Mouse (Mus musculus) mouse embryonic stem cell (cell line): ENCODE data around the gene Hspg2.

Experiments
- in situ Hi-C, 2 experiments: fragments of 300-500 bp; cut with MboI; formaldehyde crosslinking; loops; 1 replicate in 1 of 2; 3 replicates in 1 of 2; pipeline ENCODE4 v1.14.3; 2019 to 2020; ENCODE audit warnings: low sequenced_read_pairs in 2 of 2, low pct_unique_long_range_greater_than_20kb in 1 of 2, mixed read lengths in 1 of 2; ENCODE audit not compliant: unreplicated experiment in 1 of 2

The Hspg2 gene

DNA sequence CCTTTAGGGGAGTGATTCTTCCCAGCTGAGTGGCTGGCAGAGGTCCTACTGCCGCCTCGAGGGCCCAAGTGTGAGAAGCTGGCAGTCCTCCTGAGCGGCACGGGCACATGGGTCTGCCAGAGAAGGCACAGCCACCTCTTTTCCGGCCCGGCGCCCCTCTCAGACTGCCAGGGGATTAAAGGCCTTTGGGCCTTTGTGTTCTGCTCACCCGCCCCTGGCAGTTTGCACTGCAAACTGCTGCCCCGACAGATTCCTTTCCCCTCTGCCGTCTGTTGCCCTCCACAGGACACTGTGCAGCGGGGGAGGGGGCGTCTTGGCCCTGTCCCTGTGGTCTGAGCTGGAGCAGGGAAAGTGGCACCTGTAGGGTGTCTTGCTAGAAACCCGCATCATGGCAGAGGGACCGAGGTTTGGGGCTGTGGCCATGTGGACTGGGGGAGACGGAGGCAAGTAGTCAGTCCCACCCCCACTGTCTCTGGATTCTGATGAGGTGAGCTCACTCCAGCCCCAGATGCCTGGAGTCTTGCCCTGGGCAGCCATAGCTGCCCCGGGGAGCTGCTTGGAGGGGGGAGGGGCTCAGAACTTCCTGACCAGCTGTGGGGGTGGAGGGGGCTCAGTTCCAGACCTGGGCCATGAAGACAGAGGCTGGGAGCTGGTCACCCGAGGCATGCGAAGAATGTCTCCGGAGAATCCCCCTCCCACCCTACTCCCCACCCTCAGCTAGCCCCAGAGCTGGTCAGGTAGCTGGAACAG lies 26.4 kb downstream of the Hspg2 start:
- in situ Hi-C loops = no loop called here

DNA sequence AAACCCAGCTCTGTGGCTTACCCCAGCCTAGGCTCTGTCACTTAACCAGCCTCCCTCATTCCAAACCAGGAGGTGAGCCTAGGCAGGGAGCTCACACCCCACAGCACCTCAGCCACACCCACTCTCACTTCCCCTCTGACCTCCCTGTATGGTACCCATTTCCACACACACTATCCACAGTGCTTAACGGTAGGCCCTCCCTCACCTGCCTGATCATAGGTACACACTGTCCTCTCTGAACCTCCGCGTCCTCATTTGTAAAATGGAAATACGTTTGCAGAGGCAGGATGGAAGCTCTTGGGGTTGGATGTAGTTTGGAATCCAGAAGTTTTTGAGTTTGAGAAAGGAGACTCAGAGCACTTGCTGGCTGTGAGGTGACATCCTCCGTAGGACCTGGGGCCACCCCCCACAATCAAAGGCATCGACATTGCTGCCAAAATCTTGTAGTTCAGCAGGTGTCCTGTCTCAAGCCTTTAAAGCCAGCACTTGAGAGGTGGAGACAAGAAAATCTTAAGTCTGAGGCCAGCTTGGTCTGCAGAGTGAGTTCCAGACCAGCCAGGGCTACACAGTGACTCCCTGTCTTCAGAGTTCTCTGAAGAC lies 27.0 kb downstream of the Hspg2 start:
- in situ Hi-C loops = no loop called here

DNA sequence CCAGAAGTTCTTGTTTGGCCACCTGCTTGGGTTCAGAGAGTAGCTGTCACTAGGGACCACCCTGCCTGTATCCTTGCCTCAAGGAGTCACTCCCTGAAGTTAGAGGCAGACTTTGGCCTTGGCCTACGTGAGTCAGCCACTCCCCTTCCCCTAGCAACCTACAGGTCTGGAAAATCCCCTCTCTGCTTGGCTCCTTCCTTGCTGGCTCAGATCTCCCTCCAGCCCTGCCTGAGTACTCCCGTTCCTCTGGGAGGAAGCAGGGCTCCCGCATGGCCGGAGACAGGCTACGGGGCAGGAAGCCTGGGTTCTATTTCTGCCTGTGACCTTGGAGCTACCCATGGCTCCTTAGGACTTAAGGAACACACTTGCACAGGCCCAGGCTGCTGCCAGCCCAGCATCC lies 28.8 kb downstream of the Hspg2 start:
- in situ Hi-C loops = no loop called here

DNA sequence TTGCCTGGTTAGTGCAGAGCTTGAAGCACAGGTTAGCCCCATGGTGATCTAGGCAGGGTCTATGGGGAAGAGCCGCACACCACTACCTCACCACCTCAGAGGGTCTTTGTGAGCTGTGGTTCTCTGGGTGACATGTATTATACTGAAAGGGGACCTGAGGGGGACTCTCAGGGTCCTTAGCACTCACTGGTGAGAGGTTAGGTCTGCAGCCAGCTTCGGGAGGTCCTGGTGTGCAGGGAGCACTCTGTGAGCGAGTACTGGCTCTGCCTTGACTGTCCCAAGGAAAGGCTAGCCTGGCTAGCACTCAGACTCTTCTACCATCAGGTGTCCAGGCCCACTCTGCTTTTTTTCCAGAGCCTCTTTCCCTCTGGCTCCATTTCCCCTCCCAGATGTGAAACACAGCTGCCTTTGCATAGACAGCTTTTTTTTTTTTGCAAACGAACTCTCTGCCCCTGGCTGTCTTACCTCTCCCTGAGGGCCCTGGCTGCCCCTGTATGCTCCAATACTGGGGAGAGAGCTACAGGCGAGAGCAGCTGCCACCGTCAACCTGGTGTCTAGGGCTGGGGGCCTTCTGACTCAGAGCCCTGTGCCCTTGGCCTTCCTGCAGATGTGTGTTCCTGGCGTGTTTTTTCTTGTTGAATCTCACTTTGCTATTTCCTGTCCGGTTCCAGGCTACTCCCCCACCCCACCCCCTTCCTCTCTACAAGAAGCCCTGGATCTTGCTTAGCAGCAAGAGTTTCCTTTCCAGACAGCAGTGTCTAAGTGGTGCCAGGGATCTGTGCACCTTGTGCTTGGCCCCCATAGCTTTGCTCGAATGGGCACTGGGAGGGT lies 29.5 kb downstream of the Hspg2 start:
- in situ Hi-C loops = no loop called here

DNA sequence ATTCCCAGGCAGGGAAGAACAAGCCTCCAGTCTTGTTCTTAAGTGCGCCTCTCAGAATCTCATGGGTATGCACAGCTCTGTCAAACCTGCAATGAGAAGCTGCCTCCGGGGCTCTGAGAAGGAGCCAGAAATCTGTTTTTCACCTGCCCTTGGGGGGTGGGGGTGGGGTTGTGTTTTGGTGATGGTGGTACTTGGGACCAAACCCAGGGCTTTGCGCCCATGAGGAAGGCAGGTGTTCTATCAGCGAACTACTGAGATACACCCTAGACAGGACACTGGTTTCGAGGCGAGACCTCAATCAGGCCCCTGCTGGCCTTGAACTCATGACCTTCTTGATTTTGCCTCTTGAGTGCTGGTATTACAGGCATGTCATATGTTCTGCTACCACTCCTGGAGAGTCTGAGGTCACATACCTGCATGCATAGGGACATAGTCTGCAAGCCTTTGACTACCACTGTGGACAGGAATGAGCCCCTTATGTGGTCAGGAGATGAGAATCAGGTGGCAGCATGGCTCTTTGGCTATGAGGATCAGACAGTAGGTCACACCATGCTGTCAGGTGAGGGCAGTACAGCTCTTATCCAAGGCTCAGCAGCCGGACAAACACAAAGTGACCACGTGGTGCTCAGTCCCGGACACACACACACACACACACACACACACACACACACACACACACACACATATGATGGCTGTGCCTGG lies 30.5 kb downstream of the Hspg2 start:
- in situ Hi-C loops = no loop called here

DNA sequence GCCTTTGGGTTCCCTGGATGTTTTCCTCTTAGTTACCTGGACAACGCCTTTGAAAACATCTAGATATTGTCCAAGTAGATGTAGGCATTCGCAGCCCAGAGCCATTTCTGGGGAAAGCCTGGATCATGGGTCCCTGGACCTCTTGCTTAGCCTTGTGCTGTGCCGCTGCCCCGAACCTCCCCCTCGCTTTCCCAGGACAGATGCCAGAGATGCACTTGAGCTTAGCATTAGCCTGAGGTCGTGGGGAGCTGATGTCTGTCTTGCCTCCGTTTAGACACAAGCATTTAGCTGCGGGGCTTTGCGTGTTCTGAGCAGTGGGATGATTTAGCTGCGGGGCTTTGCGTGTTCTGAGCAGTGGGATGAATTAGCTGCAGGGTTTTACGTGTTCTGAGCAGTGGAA lies 31.6 kb downstream of the Hspg2 start:
- in situ Hi-C loops = no loop called here

DNA sequence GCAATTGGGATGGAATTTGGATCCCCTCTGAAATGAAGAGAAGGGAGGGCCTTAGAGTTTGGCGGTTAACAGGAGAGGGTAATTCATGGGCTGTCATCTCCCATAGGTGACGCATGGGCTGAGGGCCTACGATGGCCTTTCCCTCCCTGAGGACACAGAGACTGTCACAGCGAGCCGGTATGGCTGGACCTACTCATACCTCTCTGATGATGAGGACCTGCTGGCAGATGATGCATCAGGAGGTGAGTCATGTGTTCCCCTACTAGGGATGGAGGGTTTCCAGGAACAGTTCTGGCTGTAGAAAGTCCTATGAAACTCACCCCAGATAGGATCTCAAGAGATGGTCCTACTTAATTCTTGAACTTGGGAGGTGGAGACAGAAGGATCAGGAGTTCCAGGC lies 32.4 kb downstream of the Hspg2 start:
- in situ Hi-C loops = no loop called here

DNA sequence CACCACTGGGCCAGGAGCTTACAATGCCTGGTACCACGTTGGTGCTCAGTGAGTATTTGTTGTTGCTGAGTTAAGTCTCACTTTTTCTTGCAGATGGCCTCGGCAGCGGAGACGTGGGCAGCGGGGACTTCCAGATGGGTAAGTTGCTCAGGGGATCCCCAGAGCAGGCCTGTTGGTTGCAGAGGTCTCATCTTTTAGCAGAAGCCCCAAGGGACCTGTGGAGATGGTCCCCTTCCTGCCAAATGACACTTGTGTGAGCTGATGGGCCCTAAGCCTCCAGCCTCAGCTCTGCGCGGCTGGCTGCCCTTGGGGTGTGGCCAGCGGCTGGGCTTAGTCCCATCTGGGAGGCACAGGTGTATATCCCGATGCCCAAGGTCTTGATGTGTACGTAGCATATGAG lies 33.6 kb downstream of the Hspg2 start:
- in situ Hi-C loops = no loop called here

DNA sequence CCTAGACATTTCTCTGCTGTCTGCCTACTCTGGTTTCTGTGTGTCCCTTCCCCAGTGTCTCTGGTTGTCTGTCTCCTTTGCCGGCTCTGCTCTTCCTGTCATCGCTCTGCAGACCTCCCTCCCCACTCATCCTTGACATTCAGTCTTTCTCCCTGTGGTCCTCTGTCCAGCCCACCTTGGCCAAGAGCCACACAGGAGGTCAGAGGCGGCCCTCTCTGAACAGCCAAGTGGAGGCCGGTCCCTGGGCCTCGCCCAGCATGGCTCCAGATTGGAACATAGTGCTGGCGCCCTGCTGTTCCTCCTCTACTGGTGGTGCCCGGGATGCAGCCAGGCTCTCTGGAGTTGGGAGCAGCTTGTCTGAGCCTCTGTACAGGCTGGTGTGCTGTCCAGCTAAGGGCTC lies 34.2 kb downstream of the Hspg2 start:
- in situ Hi-C loops = no loop called here

DNA sequence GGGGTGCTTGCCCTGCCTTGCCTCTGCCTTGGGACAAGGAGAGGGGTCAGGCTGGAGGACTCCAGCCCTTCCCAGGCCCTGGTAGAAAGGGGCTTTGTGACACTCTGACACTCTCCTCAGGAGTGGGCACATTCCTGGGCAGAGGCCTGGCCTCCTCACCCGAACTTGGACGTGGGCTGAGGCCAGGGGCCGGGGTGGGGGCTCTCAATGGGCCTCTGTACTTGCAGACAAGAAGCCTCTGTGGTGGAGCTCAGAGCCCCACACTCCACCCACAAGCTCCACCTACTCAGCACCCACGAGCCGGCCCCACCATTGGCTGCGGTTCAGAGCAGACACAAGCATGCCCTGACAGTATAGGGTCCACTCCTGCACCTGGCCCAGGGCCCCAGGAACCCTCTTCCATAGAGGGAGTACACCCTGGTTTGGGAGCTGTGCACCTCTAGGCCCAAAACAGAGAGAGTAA lies 35.0 kb downstream of the Hspg2 start:
- in situ Hi-C loops = no loop called here

DNA sequence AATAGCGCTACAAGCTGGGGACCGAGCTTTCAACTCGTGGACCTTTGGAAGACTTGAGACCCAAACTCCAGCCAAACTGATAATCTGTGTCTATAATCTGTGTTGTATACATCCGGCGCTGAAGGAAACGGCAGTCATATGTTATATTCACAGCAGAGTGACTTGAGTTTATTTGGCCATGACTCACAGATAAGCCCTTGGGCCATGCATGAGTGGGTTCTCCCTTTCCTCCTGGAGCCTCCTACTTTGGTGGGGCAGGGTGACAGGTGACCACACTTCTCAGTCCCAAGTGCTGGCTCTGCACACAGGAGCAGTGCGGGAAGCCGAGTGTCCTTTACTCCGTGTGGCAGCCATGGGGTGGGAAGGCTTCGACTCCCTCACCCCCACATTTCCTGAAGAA lies 38.1 kb downstream of the Hspg2 start:
- in situ Hi-C loops = no loop called here

DNA sequence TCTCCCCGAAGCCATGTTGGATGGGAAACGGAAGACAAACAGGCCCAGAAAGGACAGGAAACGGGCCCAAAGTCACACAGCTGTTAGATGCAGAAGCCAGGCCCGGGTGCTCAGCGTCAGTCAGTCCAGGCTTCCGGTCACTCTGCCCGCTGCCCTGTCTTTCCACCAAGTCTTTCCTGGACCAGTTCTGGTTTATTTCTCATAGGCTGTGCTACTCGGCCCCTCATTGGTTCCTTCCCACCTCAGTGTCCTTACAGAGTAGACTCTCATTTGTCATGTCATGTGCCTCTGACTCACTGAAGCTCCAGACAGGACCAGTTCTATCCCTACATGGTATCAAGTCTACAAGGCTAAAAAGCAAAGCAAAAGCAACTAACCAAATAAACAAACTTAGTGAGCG lies 41.0 kb downstream of the Hspg2 start:
- in situ Hi-C loops = no loop called here

DNA sequence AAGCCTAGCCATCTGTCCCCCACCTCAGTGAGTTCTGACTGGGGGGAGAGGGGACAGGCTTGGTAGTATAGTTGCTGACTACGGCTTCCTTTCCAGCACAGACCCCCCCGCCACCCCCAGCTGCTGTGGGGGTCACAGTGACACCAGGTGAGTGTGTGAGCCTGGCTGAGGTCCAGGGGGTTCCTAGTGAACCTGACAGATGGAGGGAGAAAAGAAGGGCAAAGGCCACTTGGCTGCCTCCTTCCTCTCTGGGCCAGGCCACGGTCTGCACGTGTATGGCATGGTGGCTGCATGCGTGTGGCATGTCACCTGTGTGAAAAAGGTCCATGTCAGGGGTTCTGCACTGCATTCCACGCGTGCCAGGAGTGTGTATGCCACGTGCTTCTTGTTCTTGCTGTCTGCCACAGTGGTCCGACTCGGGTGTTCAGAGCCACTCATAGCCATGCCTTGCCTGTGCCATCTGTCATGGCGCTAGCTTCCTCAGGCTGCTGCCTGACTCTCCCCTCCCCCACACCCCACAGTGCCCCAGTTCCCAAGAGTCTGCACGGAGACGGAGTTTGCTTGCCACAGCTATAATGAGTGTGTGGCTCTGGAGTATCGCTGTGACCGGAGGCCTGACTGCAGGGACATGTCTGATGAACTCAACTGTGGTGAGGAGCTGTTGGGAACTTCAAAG lies 41.6 kb downstream of the Hspg2 start:
- in situ Hi-C loops = no loop called here

DNA sequence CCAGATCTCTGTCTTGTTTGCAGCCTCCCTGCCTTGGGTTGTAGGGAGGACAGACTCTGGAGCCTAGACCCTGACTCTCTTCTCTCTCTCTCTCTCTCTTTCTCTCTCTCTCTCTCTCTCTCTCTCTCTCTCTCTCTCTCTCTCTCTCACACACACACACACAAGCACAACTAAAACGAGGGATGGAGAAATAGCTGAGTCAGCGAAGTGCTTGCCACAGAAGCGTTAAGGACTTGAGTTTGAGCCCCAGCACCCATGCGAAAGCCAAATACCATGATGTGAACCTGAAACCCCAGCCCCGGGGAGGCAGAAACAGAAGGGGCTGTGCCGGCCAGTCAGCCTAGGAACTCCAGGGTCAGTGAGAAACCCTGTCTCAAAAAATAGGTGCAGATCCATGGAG lies 44.3 kb downstream of the Hspg2 start:
- in situ Hi-C loops = no loop called here

DNA sequence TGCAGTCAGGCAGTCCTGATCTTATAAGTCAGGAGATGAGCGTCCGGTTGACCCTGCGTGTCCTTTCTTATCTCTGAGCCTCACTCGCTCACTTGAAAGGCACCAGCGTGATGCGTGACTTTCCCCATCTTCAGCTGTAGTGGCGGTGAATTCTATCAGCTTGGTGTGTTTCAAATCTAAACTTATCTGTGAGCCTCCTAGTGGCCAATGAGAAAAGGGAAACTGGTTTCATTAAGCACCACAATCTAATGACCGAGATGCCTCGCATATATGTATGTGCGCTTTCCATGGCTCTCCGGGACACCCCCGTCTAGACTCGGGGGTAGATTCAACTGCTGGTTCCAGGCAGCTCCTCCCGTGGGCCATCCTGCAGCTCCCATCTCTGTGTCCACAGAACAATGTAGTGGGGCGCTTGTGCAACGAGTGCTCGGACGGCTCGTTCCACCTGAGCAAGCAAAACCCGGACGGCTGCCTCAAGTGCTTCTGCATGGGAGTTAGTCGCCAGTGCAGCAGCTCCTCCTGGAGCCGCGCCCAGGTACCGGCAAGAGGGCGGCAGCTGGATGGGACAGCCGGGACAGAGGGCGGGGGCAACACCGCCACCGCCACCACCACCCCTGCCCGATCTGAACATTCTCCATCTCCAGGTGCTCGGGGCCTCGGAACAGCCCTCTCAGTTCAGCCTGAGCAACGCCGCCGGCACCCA lies 49.6 kb downstream of the Hspg2 start:
- in situ Hi-C loops = loop anchor here (5.0 kb wide), 1 partner anchor 61 kb away; no protein-coding TSS in a partner anchor

DNA sequence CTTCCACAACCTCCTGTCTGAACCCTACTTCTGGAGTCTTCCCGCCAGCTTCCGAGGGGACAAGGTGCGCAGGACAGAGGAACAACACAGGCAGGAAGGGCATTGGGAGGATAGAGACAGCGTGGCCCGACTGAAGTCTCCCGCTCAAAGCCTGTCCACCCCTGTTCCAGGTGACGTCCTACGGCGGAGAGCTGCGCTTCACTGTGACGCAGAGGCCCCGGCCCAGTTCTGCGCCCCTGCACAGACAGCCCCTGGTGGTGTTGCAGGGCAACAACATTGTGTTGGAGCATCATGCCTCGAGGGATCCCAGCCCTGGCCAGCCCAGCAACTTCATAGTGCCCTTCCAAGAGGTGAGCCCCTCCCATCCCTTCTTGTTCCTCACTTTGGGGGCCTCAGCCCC lies 50.2 kb downstream of the Hspg2 start:
- in situ Hi-C loops = loop anchor here (5.0 kb wide), 1 partner anchor 61 kb away; no protein-coding TSS in a partner anchor

DNA sequence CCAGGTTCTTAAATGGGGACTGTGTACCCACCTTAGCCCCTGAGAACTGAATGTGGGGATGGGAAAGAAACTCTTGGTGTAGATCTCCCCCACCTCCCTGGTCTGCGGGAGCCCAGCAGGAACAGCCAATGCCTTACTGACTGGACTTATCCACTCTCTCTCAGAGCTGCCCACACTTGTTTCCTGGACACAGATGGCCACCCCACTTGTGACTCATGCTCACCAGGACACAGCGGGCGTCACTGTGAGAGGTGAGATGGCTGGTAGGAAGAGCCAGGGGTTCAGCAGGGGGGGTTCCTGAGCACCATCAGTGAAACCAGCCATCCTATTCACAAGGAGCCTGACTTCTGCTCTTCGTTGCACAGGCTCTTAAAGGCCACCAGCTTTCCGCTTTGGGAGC lies 51.8 kb downstream of the Hspg2 start:
- in situ Hi-C loops = no loop called here

DNA sequence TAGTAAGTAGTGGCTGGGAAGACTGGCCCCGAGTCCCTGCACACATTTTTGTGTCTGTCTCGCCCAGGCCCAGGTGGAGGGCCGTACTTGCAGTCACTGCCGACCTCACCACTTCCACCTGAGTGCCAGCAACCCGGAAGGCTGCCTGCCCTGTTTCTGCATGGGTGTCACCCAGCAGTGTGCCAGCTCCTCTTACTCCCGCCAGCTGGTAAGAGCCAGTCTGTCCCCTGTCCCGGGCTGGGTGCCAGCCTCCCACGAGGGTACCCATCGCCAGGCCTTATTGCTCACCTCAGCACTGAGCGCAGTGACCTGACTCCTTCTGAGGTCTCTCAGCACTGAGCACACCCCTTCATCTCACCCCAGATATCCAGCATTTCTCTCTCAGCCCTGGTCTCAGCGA lies 53.4 kb downstream of the Hspg2 start:
- in situ Hi-C loops = no loop called here
